Mouse (Mus musculus): ENCODE data around the gene Gdpd1.
A peak's percentile ranks its signal among the peaks of the same experiment; 100 is the strongest.

DNA sequence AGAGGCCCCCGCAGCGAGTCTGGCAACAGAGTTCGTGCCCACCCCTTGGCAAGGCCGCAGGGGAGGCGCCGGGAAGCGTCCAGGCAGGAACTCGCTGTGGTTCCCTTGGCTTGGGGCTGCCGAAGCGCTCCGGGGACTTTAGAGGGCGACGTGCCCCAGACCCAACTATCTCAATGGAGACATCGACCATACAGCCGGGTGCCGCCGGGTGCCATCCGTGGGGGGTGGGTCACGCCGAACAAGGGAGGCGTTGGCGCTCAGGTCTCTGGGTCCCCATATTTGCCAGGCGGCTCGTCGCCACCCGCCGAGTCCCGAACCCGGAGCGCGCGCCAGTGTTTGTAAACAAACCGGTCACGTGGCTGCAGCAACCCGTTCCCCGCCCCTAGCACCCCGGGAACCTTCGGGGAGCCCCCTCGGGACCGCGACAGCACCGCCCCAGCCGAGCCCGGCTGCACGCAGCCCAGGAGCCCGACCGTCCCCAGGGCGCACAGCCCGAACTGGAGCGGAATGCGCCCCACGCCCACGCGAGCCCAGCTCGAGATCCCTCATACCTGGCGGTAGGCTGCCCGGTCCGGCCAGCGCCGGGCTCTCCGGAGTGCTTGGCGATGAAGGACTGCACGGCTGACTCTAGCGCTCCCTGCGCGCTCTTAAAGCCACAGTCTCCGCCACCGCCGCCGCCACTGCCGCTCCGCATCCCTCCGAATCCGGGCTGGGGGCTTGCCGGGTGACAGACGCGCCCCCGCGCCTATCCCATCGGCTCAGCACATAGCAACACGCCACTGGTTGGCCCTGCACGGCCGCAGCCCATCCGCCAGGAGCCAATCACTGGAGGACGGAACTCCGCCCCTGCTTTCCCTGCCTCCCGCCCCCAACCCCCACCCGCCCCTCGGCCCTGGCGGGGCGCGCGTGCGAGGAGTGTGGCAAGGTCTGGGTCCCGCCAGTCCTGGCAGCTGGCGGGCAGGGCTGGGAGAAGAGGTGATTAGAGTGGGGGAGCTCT, 80.5 kb downstream of the Gdpd1 start, which contains the start of gene Ypel2:
- TF ChIP-seq POLR2A (IDR thresholded peaks at IDR 0.05; ENCODE audit: extremely low read depth, insufficient read depth, low read length) (peak; percentile 78), CTCF (IDR thresholded peaks at IDR 0.05; ENCODE audit: low read depth, low read length) (0 out of 2 replicates have a peak, but pooled peaks have one; percentile 8)

Measured in liver, adult 2 months (tissue).